Mouse (Mus musculus) left cerebral cortex, postnatal 10 days (tissue): ENCODE measurements around the gene Lmln. TPM values are rescaled to one million over a fixed set of nuclear protein-coding genes. Genes with fewer than 3 reads are reported as not detected.
"Not testable (repeated sequence)": the region's sequence is repeated elsewhere in the genome, so short reads cannot be mapped to it uniquely, and the experiment has no call there.

Experiments
- DNase-seq, 2 experiments: peaks; one replicate each; pipeline ENCODE4 v3.0.0; 2021 to 2022; ENCODE audit warnings: low spot score in 2 of 2, mixed read lengths in 1 of 2; ENCODE audit errors: extremely low spot score in 1 of 2
- intact Hi-C: fragments of 180-260 bp; cut with DNase I; formaldehyde crosslinking; loops from one replicate; pipeline ENCODE4 v1.15.1; 2025
- microRNA-seq: library from miRNA; unstranded; fragments of <30 nt; microRNA quantifications from one replicate; pipeline ENCODE4 v1.2.0, GENCODE M21; 2022
- total RNA-seq, 2 experiments: library from RNA; stranded (reverse); gene quantifications; 2 replicates each; pipeline ENCODE4 v1.2.3; 2021

Lmln gene
- total RNA-seq, 2 experiments from 2014 or later = 20.1 to 24.2 TPM

- DNase-seq = no peak
- intact Hi-C loops = no loop called here
Observed at GRCm38 (mm10) chr16:33163330-33164090, 101.2 kb downstream of the Lmln start.

- intact Hi-C loops, DNase-seq: not testable (repeated sequence)
Observed at GRCm38 (mm10) chr16:33166284-33166683, 104.0 kb downstream of the Lmln start.

DNA sequence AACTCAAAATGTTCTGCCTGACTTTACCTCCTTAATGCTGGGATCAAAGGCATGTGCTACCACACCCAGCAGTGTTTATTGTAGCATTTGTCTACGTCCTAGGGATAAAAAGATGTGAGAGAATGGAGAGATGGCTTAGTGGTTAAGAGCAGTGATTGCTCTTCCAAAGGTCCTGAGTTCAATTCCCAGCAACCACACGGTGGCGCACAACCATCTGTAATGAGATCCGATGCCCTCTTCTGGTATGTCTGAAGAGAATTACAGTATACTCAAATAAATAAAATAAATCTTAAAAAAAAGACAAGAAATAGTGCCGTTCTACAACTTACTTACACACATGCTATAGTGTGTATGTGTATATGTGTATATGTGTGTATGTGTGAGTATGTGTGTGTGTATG lies 105.2 kb downstream of the Lmln start:
- DNase-seq = no peak
- intact Hi-C loops = no loop called here

GRCm38 (mm10) chr16:33169471-33170034 lies 107.2 kb downstream of the Lmln start:
- intact Hi-C loops = no loop called here
- no peak for DNase-seq

- DNase-seq = no peak
- intact Hi-C loops = no loop called here
Observed at GRCm38 (mm10) chr16:33170716-33171587, 108.6 kb downstream of the Lmln start.

- no peak for DNase-seq
- intact Hi-C loops = no loop called here
Observed at GRCm38 (mm10) chr16:33171800-33172199, 109.5 kb downstream of the Lmln start.

DNA sequence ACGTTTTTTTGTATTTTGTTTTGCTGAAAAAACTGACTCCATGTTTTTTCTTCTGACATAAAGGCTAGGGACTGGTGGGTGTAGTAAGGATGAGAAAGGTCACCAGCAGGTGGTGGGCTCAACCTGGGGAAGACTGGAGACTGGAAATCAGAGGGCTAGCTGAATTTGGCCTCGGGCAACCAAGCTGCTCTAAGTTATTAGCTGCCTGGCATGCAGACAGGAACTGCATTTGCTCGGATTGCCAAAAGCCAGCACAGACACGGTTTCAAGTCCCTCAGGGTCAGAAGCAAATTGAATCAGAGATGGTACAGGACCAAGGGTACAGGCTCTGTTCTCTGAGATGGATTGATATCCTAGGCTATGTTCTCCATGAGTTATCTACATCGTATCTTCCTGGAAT lies 110.8 kb downstream of the Lmln start:
- intact Hi-C loops = no loop called here
- DNase-seq = no peak

- intact Hi-C loops = no loop called here
- DNase-seq = no peak
Observed at GRCm38 (mm10) chr16:33174695-33175094, 112.4 kb downstream of the Lmln start.

DNA sequence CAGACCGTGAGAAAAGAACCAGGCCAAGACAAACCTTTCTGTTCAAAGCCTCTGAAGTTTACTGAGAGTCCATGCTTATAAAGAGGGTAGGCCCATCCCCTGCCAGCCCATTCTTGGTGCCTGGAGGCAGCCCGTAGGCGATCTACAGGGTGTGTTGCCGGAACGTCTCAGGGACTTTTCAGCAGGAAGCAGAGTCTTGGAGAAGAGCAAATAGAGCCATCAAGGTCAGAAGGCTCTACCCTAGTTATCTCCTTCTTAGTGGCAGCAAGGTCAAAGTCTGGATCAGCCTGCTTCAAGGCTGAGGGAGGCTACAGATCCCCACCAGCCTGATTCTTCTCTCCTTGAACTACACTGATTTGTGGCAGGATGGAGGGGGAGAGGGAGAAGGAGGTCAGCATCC lies 114.5 kb downstream of the Lmln start:
- intact Hi-C loops = not testable (repeated sequence)

More for the DNA sequence above, 114.5 kb downstream of the Lmln start:
- DNase-seq = not testable (repeated sequence)

Small RNA genes within 50 kb of the gene (microRNA-seq; reads per million reads assigned to microRNA genes)
- gene Gm22231 (not detected), gene Mir1947 (4.3 reads per million, percentile 15 among the genes with 10 or more reads in this experiment)

Other genes starting within 250 kb of the Lmln start
- 100 to 1,000 TPM; 138 to 145 TPM for gene Fyttd1, start 185.0 kb upstream of the Lmln start, total RNA-seq
- 10 to 100 TPM; 59.9 to 60.6 TPM for gene Rubcn, start 184.8 kb upstream of the Lmln start, total RNA-seq
- 10 to 100 TPM; 28.9 to 32.4 TPM for gene Lrch3, start 148.4 kb upstream of the Lmln start, total RNA-seq
- 1 to 10 TPM; 6.0 to 9.7 TPM for gene Iqcg, start 6.3 kb upstream of the Lmln start, total RNA-seq
- gene Rpl35a, start 6.1 kb upstream of the Lmln start, total RNA-seq = 100 to 1,000 TPM; 258 to 270 TPM
- gene Osbpl11, start 122.5 kb downstream of the Lmln start, total RNA-seq = 10 to 100 TPM; 20.7 TPM
- 10 to 100 TPM; 56.6 to 57.2 TPM for gene Snx4, start 188.9 kb downstream of the Lmln start, total RNA-seq